Comparison of ENCODE assay signal across 11 mouse cellular contexts in the genomic region with DNA sequence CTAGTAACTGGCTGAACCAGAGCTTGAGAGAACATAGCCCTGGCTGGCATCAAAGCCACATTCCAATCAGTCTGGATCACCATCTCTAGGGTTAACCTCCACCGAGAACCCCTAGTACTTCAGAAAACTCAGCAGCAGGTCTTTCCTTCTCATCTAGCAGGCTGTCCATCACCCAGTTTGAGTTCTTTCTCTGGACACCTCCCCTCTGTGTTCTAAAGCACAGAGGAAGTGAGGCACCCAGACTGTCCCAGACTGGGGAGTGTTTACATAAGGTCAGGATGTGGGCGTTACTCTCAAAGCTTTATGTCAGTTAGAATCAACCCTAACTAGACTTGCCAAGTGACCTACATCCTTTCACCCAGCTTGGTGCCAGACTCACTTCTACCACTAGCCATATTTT. TPM values are rescaled to one million over a fixed set of nuclear protein-coding genes. Genes with fewer than 3 reads are reported as not detected.
DNase-seq lines count a peak whose midpoint lies in the region; TF ChIP-seq lines count a peak whose summit lies in the region.
"Had no signal": no experiment of that assay in that cellular context is flagged by ENCODE, and none has a peak within 500 bp of the region (broad histone marks: within the 10 kb centered on the region; RNA-seq: fewer than 3 reads in every experiment).

No protein-coding gene starts in this region.

- peak; percentile 27 to 59 for DNase-seq in heart, adult 9 months (ENCODE audit: low spot score in 2 of 2)
- no peak for DNase-seq in heart, postnatal 4 days
- DNase-seq in adipocyte (ENCODE audit: low spot score), result peak; percentile 31
- DNase-seq in lung, postnatal 10 days, result peak; percentile 70
- peak; percentile 63 for DNase-seq in thymus, adult 2 months
- DNase-seq in left cerebral cortex, postnatal 14 days (ENCODE audit: low spot score in 2 of 2), result no peak
- no peak for DNase-seq in adrenal gland, postnatal 4 days (ENCODE audit: low spot score in 2 of 2)
- no peak for DNase-seq in adrenal gland, adult (ENCODE audit: inconsistent age in 2 of 2, low spot score in 1 of 2)
- DNase-seq: kidney, postnatal 14 days; liver, embryonic 13.5 days had no signal

- H3K36me3 ChIP-seq in thymus, adult 2 months (ENCODE audit: control insufficient read depth, insufficient read depth, low read length), result no peaks in the 10 kb centered on the region
- H3K36me3 ChIP-seq: embryonic facial prominence, embryonic 13.5 days; liver, embryonic 13.5 days had no signal

- intact Hi-C loops in left cerebral cortex, postnatal 14 days (cut with DNase I), result no loop called here

- no peak for TF ChIP-seq CTCF in thymus, adult 2 months (IDR thresholded peaks at IDR 0.05; ENCODE audit: borderline replicate concordance, control insufficient read depth, extremely low read depth, insufficient read depth, low read length, poor library complexity)

- TF ChIP-seq POLR2A in thymus, adult 2 months (IDR thresholded peaks at IDR 0.05; ENCODE audit: control insufficient read depth, extremely low read depth, insufficient read depth, low read length, poor library complexity), result no peak

- no peaks in the 10 kb centered on the region for H3K27me3 ChIP-seq in thymus, adult 2 months (ENCODE audit: control insufficient read depth, insufficient read depth, low read length)
- H3K27me3 ChIP-seq: embryonic facial prominence, embryonic 13.5 days; liver, embryonic 13.5 days had no signal

- H3K4me1 ChIP-seq in thymus, adult 2 months (replicated peaks; ENCODE audit: control insufficient read depth, insufficient read depth, low read length), result peaks cover 23% of the 10 kb centered on the region
- H3K4me1 ChIP-seq: liver, embryonic 13.5 days had no signal

- WGBS in thymus, adult 2 months, result 18% methylated on average over 2 of the region's 2 CpGs

- H3K4me3 ChIP-seq in thymus, adult 2 months (ENCODE audit: control insufficient read depth, insufficient read depth, low read length), result no peak overlapping the region
- H3K4me3 ChIP-seq: embryonic facial prominence, embryonic 13.5 days; liver, embryonic 13.5 days had no signal

- peak overlapping the region; percentile 70 for H3K27ac ChIP-seq in thymus, adult 2 months (ENCODE audit: control insufficient read depth, insufficient read depth, low read length)
- H3K27ac ChIP-seq: embryonic facial prominence, embryonic 13.5 days; liver, embryonic 13.5 days had no signal

RNA-seq across cellular contexts. Expression of a gene that starts 24.9 kb away (rescaled TPM):
- 10 to 100 TPM; 42.7 to 43.7 TPM for total RNA-seq in heart, postnatal 4 days (2021)
- polyA plus RNA-seq in thymus, adult 2 months (2012; rRNA removed), result 5.1 and 5.9 TPM in 2 replicates
- 1 to 10 TPM; 6.8 to 8.5 TPM for total RNA-seq in left cerebral cortex, postnatal 14 days (2021)
- total RNA-seq in adrenal gland, postnatal 4 days (2021), result 10 to 100 TPM; 25.5 to 29.3 TPM

Comparison
In these comparisons a context has a peak if more than half of its experiments do, and no peak if none do; other contexts are left out.
1. DNase-seq: peak in heart, adult 9 months (2 of 2), adipocyte (single experiment), lung, postnatal 10 days (single experiment) and thymus, adult 2 months (single experiment); none in heart, postnatal 4 days (single experiment), left cerebral cortex, postnatal 14 days (0 of 2), adrenal gland, postnatal 4 days (0 of 2) and adrenal gland, adult (0 of 2).